Mouse (Mus musculus) erythroblast, adult 5-6 weeks (primary cell): ENCODE data around the gene Rap1gds1. TPM values are rescaled to one million over a fixed set of nuclear protein-coding genes. Genes with fewer than 3 reads are reported as not detected.

Experiments
- ATAC-seq: replicated peaks from 2 replicates; pipeline ENCODE4 v1.8.0; 2016; ENCODE audit warnings: moderate number of reproducible peaks, mild to moderate bottlenecking, moderate TSS enrichment, inconsistent platforms; ENCODE audit not compliant: poor library complexity, low FRiP score, severe bottlenecking
- total RNA-seq, 2 experiments: library from RNA; stranded (forward) in 1 of 2; stranded (reverse) in 1 of 2; fragments of 150-400 nt in 1 of 2; fragments of 200-764, 138-1000 nt in 1 of 2; gene quantifications; 2 replicates each; pipeline versions ENCODE4 v1.2.3 to v1.2.4; 2015 to 2017; ENCODE audit warnings: low replicate concordance in 2 of 2

Gene Rap1gds1
- total RNA-seq (2015; ENCODE audit: low replicate concordance) (21.7 and 25.9 TPM in 2 replicates), total RNA-seq (2017; ENCODE audit: low replicate concordance) (6.0 and 6.8 TPM in 2 replicates)

GRCm38 (mm10) chr3:139074484-139075211, at the start of gene Rap1gds1:
Gene Rap1gds1 (minus strand): TSS chr3:139075201.
- peak; percentile 58 for ATAC-seq

GRCm38 (mm10) chr3:139118446-139118845, 43.4 kb upstream of the Rap1gds1 start:
- ATAC-seq = no peak

GRCm38 (mm10) chr3:139116733-139117337, 41.8 kb upstream of the Rap1gds1 start:
- no peak for ATAC-seq

GRCm38 (mm10) chr3:139112335-139112973, 37.5 kb upstream of the Rap1gds1 start:
- no peak for ATAC-seq

GRCm38 (mm10) chr3:139111877-139112276, 36.9 kb upstream of the Rap1gds1 start:
- no peak for ATAC-seq

GRCm38 (mm10) chr3:139108176-139108575, 33.2 kb upstream of the Rap1gds1 start:
- no peak for ATAC-seq

GRCm38 (mm10) chr3:139103914-139104313, 28.9 kb upstream of the Rap1gds1 start:
- ATAC-seq = no peak

GRCm38 (mm10) chr3:139103346-139103745, 28.3 kb upstream of the Rap1gds1 start:
- ATAC-seq = no peak

- no peak for ATAC-seq
These were observed 26.9 kb upstream of the Rap1gds1 start for GRCm38 (mm10) chr3:139101941-139102340.

- no peak for ATAC-seq
These were observed 24.3 kb upstream of the Rap1gds1 start for GRCm38 (mm10) chr3:139099284-139099683.

- ATAC-seq = no peak
These were observed 20.9 kb upstream of the Rap1gds1 start for GRCm38 (mm10) chr3:139095894-139096293.

GRCm38 (mm10) chr3:139088526-139088925, 13.5 kb upstream of the Rap1gds1 start:
- no peak for ATAC-seq

GRCm38 (mm10) chr3:139083778-139084539, 9.0 kb upstream of the Rap1gds1 start:
- no peak for ATAC-seq

GRCm38 (mm10) chr3:139079831-139080230, 4.8 kb upstream of the Rap1gds1 start:
- ATAC-seq = no peak

GRCm38 (mm10) chr3:139078010-139078409, 3.0 kb upstream of the Rap1gds1 start:
- ATAC-seq = no peak

GRCm38 (mm10) chr3:139076059-139076455, 1.1 kb upstream of the Rap1gds1 start:
- ATAC-seq = no peak

- ATAC-seq = peak; percentile 95
These were observed 495 bp upstream of the Rap1gds1 start for GRCm38 (mm10) chr3:139075333-139076058.

- ATAC-seq = no peak
These were observed 1.1 kb downstream of the Rap1gds1 start for GRCm38 (mm10) chr3:139073801-139074483.

- no peak for ATAC-seq
These were observed 5.5 kb downstream of the Rap1gds1 start for GRCm38 (mm10) chr3:139069539-139069938.
